Mouse (Mus musculus) gastrocnemius, postnatal 36 days (tissue): ENCODE results near the gene Pih1d1. TPM values are rescaled to one million over a fixed set of nuclear protein-coding genes. Genes with fewer than 3 reads are reported as not detected.

Source experiments
- microRNA-seq, 2 experiments: library from miRNA; unstranded; fragments of <30 nt; microRNA quantifications; one replicate each; pipeline ENCODE4 v1.2.0; 2021
- total RNA-seq, 2 experiments: library from RNA; stranded (reverse); gene quantifications; 2 replicates each; pipeline ENCODE4 v1.2.3; 2021

Pih1d1 gene
- total RNA-seq, 2 experiments from 2014 or later: 28.6 to 36.2 TPM

Small RNA genes within 50 kb of the gene (microRNA-seq; reads per million reads assigned to microRNA genes)
- gene Mir150: 726 to 763 reads per million in 2 experiments
- gene Mir5121: 15.8 to 16.3 reads per million in 2 experiments
- gene Mir7055: 0 reads per million in 2 experiments

Other genes starting within 250 kb of the Pih1d1 start
- 10 to 100 TPM; 55.0 to 56.3 TPM for gene Ap2a1, start 224.8 kb upstream of the Pih1d1 start, total RNA-seq
- not detected for gene Tsks, start 211.1 kb upstream of the Pih1d1 start, total RNA-seq
- 1 to 10 TPM; 1.2 to 1.8 TPM for gene Cpt1c, start 179.5 kb upstream of the Pih1d1 start, total RNA-seq
- gene Prmt1, start 167.7 kb upstream of the Pih1d1 start, total RNA-seq: 100 to 1,000 TPM; 105 to 123 TPM
- gene Irf3, start 156.7 kb upstream of the Pih1d1 start, total RNA-seq: 10 to 100 TPM; 18.3 to 20.3 TPM
- gene Bcl2l12, start 155.6 kb upstream of the Pih1d1 start, total RNA-seq: 1 to 10 TPM; 8.0 to 8.9 TPM
- gene Scaf1, start 137.9 kb upstream of the Pih1d1 start, total RNA-seq: 10 to 100 TPM; 36.9 to 40.2 TPM
- gene Rras, start 136.3 kb upstream of the Pih1d1 start, total RNA-seq: 10 to 100 TPM; 20.6 to 21.8 TPM
- 10 to 100 TPM; 11.3 to 14.1 TPM for gene Prr12, start 101.4 kb upstream of the Pih1d1 start, total RNA-seq
- gene Nosip, start 91.9 kb upstream of the Pih1d1 start, total RNA-seq: 10 to 100 TPM; 29.0 to 30.8 TPM
- gene Prrg2, start 91.6 kb upstream of the Pih1d1 start, total RNA-seq: 1 to 10 TPM; 8.0 to 8.8 TPM
- gene Rcn3, start 62.1 kb upstream of the Pih1d1 start, total RNA-seq: 10 to 100 TPM; 17.3 to 20.9 TPM
- 10 to 100 TPM; 39.2 to 40.0 TPM for gene Fcgrt, start 50.5 kb upstream of the Pih1d1 start, total RNA-seq
- 100 to 1,000 TPM; 388 to 460 TPM for gene Rps11, start 29.9 kb upstream of the Pih1d1 start, total RNA-seq
- gene Rpl13a, start 25.5 kb upstream of the Pih1d1 start, total RNA-seq: 100 to 1,000 TPM; 488 to 598 TPM
- not detected for gene Gm45713, start 18.1 kb upstream of the Pih1d1 start, total RNA-seq
- 1 to 10 TPM; 2.8 to 4.0 TPM for gene Flt3l, start 17.9 kb upstream of the Pih1d1 start, total RNA-seq
- 10 to 100 TPM; 10.6 to 14.3 TPM for gene Aldh16a1, start 281 bp downstream of the Pih1d1 start, total RNA-seq
- gene Slc17a7, start 9.6 kb downstream of the Pih1d1 start, total RNA-seq: under 1 TPM; 0.76 to 0.79 TPM
- gene Gfy, start 25.3 kb downstream of the Pih1d1 start, total RNA-seq: not detected
- gene Pth2, start 26.7 kb downstream of the Pih1d1 start, total RNA-seq: not detected
- gene Ccdc155, start 50.6 kb downstream of the Pih1d1 start, total RNA-seq: not detected
- not detected for gene Dkkl1, start 57.8 kb downstream of the Pih1d1 start, total RNA-seq
- gene Tead2, start 61.5 kb downstream of the Pih1d1 start, total RNA-seq: 1 to 10 TPM; 2.7 to 3.3 TPM
- 1 to 10 TPM in 1 of 2 experiments, under 1 TPM in 1; 0.79 to 1.5 TPM for gene Cd37, start 84.8 kb downstream of the Pih1d1 start, total RNA-seq
- not detected for gene Slc6a16, start 86.8 kb downstream of the Pih1d1 start, total RNA-seq
- gene Slc6a21, start 123.2 kb downstream of the Pih1d1 start, total RNA-seq: not detected
- 10 to 100 TPM; 20.1 to 20.7 TPM for gene Trpm4, start 179.5 kb downstream of the Pih1d1 start, total RNA-seq
- gene Hrc, start 181.0 kb downstream of the Pih1d1 start, total RNA-seq: 100 to 1,000 TPM; 818 to 890 TPM
- gene Ppfia3, start 212.7 kb downstream of the Pih1d1 start, total RNA-seq: under 1 TPM; 0.07 to 0.08 TPM
- not detected for gene Lin7b, start 216.3 kb downstream of the Pih1d1 start, total RNA-seq
- gene Snrnp70, start 241.4 kb downstream of the Pih1d1 start, total RNA-seq: 10 to 100 TPM; 70.2 to 84.1 TPM